ENCODE assay signal across 8 mouse cellular contexts in the genomic region with DNA sequence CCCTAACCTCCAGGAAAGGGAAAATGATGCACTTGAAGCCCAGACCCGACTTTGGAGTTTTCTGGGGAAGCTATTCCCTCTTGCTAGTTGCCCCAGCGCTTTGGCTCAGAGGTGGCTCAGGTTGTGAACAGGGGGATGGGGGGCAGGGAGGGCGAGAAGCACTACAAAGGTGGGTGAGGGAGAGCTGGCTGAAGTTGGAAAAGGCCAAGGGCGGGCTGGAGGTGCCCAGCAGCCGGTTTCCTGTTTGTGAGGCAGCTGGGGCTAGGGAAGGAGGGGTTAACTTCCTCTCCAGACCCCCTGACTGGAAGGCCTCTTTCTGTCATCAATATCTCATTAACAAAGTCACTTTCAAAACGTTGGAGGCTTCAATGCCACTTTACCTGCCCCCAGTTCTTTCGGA. TPM values are rescaled to one million over a fixed set of nuclear protein-coding genes. Genes with fewer than 3 reads are reported as not detected.
A peak's percentile ranks its signal among the peaks of the same experiment; 100 is the strongest.
DNase-seq lines count a peak whose midpoint lies in the region; ATAC-seq and TF ChIP-seq lines count a peak whose summit lies in the region.

No protein-coding gene starts in this region.

- H3K4me2 ChIP-seq in heart, postnatal 0 days (ENCODE audit: low read depth, low read length), result peak overlapping the region; percentile 84
- peak overlapping the region; percentile 94 for H3K4me2 ChIP-seq in limb, embryonic 15.5 days

- no peak for TF ChIP-seq EP300 in heart, postnatal 0 days (IDR thresholded peaks at IDR 0.05; ENCODE audit: low read depth)

- no peaks in the 10 kb centered on the region for H3K27me3 ChIP-seq in heart, postnatal 0 days (ENCODE audit: control insufficient read depth, insufficient read depth, low read length)
- H3K27me3 ChIP-seq in limb, embryonic 15.5 days, result peaks cover 30% of the 10 kb centered on the region
- H3K27me3 ChIP-seq in small intestine, adult 2 months (ENCODE audit: control insufficient read depth, insufficient read depth, low read length), result no peaks in the 10 kb centered on the region

- peak overlapping the region; percentile 87 for H3K9ac ChIP-seq in heart, postnatal 0 days (replicated peaks; ENCODE audit: low read depth, low read length)
- H3K9ac ChIP-seq in limb, embryonic 15.5 days, result no peak overlapping the region

- peak; percentile 42 for DNase-seq in adrenal gland, adult 8-10 months
- peak; percentile 38 for DNase-seq in embryo, embryonic 10.5 days (ENCODE audit: low spot score)
- no peak for DNase-seq in heart, postnatal 0 days (ENCODE audit: low spot score)
- no peak for DNase-seq in frontal cortex, adult 2 months (ENCODE audit: extremely low spot score in 1 of 2, low spot score in 1 of 2)
- no peak for DNase-seq in frontal cortex, postnatal 10 days (ENCODE audit: low spot score in 2 of 2)
- DNase-seq in gastrocnemius, postnatal 36 days, result no peak

- peaks cover 17% of the 10 kb centered on the region for H3K4me1 ChIP-seq in heart, postnatal 0 days (ENCODE audit: control insufficient read depth, insufficient read depth)
- H3K4me1 ChIP-seq in limb, embryonic 15.5 days, result peaks cover 54% of the 10 kb centered on the region
- H3K4me1 ChIP-seq in small intestine, adult 2 months (ENCODE audit: control insufficient read depth, insufficient read depth, insufficient read length, low read length), result peaks cover 6% of the 10 kb centered on the region; the same call in 1 of the 2 replicates

- no peaks in the 10 kb centered on the region for H3K36me3 ChIP-seq in heart, postnatal 0 days (replicated peaks; ENCODE audit: control insufficient read depth, insufficient read depth, low read length)
- no peaks in the 10 kb centered on the region for H3K36me3 ChIP-seq in limb, embryonic 15.5 days
- no peaks in the 10 kb centered on the region for H3K36me3 ChIP-seq in small intestine, adult 2 months (ENCODE audit: control insufficient read depth, insufficient read depth, low read length)

- H3K9me3 ChIP-seq in heart, postnatal 0 days (replicated peaks; ENCODE audit: control insufficient read depth, low read length), result no peaks in the 10 kb centered on the region
- no peaks in the 10 kb centered on the region for H3K9me3 ChIP-seq in limb, embryonic 15.5 days

- 47% methylated on average over 7 of the region's 7 CpGs for WGBS in heart, postnatal 0 days
- WGBS in limb, embryonic 15.5 days, result 28% methylated on average over 7 of the region's 7 CpGs
- 68% methylated on average over 7 of the region's 7 CpGs for WGBS in small intestine, adult 2 months

- no peak for TF ChIP-seq POLR2A in small intestine, adult 2 months (IDR thresholded peaks at IDR 0.05; ENCODE audit: low read depth, low read length)

- peak overlapping the region; percentile 92 for H3K27ac ChIP-seq in heart, postnatal 0 days (ENCODE audit: low read depth)
- H3K27ac ChIP-seq in limb, embryonic 15.5 days, result peak overlapping the region; percentile 58
- H3K27ac ChIP-seq in small intestine, adult 2 months (ENCODE audit: insufficient read depth, low read depth, low read length), result no peak overlapping the region

- intact Hi-C loops in gastrocnemius, postnatal 36 days (cut with DNase I), result no loop called here

- H3K4me3 ChIP-seq in heart, postnatal 0 days (ENCODE audit: low read depth, low read length), result peak overlapping the region; percentile 94
- H3K4me3 ChIP-seq in limb, embryonic 15.5 days, result peak overlapping the region; percentile 80
- peak overlapping the region; percentile 92 for H3K4me3 ChIP-seq in small intestine, adult 2 months (ENCODE audit: low read depth, low read length)

- TF ChIP-seq CTCF in heart, postnatal 0 days (IDR thresholded peaks at IDR 0.05; ENCODE audit: low read depth), result no peak
- no peak for TF ChIP-seq CTCF in small intestine, adult 2 months (IDR thresholded peaks at IDR 0.05; ENCODE audit: extremely low read depth, insufficient read length, insufficient replicate concordance, low read depth, low read length)

- no peak for ATAC-seq in heart, postnatal 0 days (ENCODE audit: insufficient read depth, low read depth)
- no peak for ATAC-seq in limb, embryonic 15.5 days (ENCODE audit: insufficient number of reproducible peaks, low FRiP score, low TSS enrichment, low read depth)

RNA-seq across cellular contexts. Expression of a gene that starts 2.4 kb away (rescaled TPM):
- 10 to 100 TPM; 36.5 to 45.0 (median 38.5) TPM for total RNA-seq in adrenal gland, adult 8-10 months (2022)
- total RNA-seq in heart, postnatal 0 days (2014; rRNA removed; ENCODE audit: low replicate concordance), result 40.6 and 46.0 TPM in 2 replicates
- 16.2 and 17.1 TPM in 2 replicates for polyA plus RNA-seq in heart, postnatal 0 days (2015; fragmentation: Nextera tagmentation; extraction: Ambion mirVana)
- 23.2 and 25.6 TPM in 2 replicates for polyA plus RNA-seq in limb, embryonic 15.5 days (2015; fragmentation: Nextera tagmentation; extraction: Ambion mirVana)
- polyA plus RNA-seq in small intestine, adult 2 months (2012; rRNA removed), result 9.8 and 11.7 TPM in 2 replicates
- 13.6 and 17.6 TPM in 2 replicates for polyA plus RNA-seq in frontal cortex, adult 2 months (2012; rRNA removed)
- total RNA-seq in gastrocnemius, postnatal 36 days (2021), result 1 to 10 TPM; 5.4 to 6.3 TPM

RNA-seq across cellular contexts. Expression of a gene that starts 14.6 kb away (rescaled TPM):
- total RNA-seq in adrenal gland, adult 8-10 months (2022), result 10 to 100 TPM; 36.7 to 47.3 (median 40.5) TPM
- total RNA-seq in heart, postnatal 0 days (2014; rRNA removed; ENCODE audit: low replicate concordance), result 11.6 and 15.8 TPM in 2 replicates
- 29.9 and 32.8 TPM in 2 replicates for polyA plus RNA-seq in heart, postnatal 0 days (2015; fragmentation: Nextera tagmentation; extraction: Ambion mirVana)
- 57.2 and 66.1 TPM in 2 replicates for polyA plus RNA-seq in limb, embryonic 15.5 days (2015; fragmentation: Nextera tagmentation; extraction: Ambion mirVana)
- 2.6 and 5.5 TPM in 2 replicates for polyA plus RNA-seq in small intestine, adult 2 months (2012; rRNA removed)
- 17.4 and 17.9 TPM in 2 replicates for polyA plus RNA-seq in frontal cortex, adult 2 months (2012; rRNA removed)
- total RNA-seq in gastrocnemius, postnatal 36 days (2021), result 10 to 100 TPM; 17.5 to 20.2 TPM

RNA-seq across cellular contexts. Expression of a gene that starts 51.3 kb away (rescaled TPM):
- total RNA-seq in adrenal gland, adult 8-10 months (2022), result 1 to 10 TPM; 3.7 to 9.3 (median 5.8) TPM
- total RNA-seq in heart, postnatal 0 days (2014; rRNA removed; ENCODE audit: low replicate concordance), result 31.1 and 33.5 TPM in 2 replicates
- polyA plus RNA-seq in heart, postnatal 0 days (2015; fragmentation: Nextera tagmentation; extraction: Ambion mirVana), result 11.8 and 14.6 TPM in 2 replicates
- polyA plus RNA-seq in limb, embryonic 15.5 days (2015; fragmentation: Nextera tagmentation; extraction: Ambion mirVana), result 17.1 and 18.8 TPM in 2 replicates
- 1.2 and 3.0 TPM in 2 replicates for polyA plus RNA-seq in small intestine, adult 2 months (2012; rRNA removed)
- polyA plus RNA-seq in frontal cortex, adult 2 months (2012; rRNA removed), result 63.2 and 67.7 TPM in 2 replicates
- 1 to 10 TPM; 1.8 to 2.5 TPM for total RNA-seq in gastrocnemius, postnatal 36 days (2021)

Comparison
In these comparisons a context has a peak if more than half of its experiments do, and no peak if none do; other contexts are left out.
1. DNase-seq: peak in adrenal gland, adult 8-10 months (single experiment) and embryo, embryonic 10.5 days (single experiment); none in heart, postnatal 0 days (single experiment), frontal cortex, adult 2 months (0 of 2), frontal cortex, postnatal 10 days (0 of 2) and gastrocnemius, postnatal 36 days (0 of 2).
2. Peak in every context shown above with its lines, with median percentiles within 50 percentile points of each other: H3K4me3 ChIP-seq.